In genomic region chr5:113310377-113311003, GRCm38 (mm10) we compare ENCODE assay signal across 8 mouse cellular contexts. TPM values are rescaled to one million over a fixed set of nuclear protein-coding genes. Genes with fewer than 3 reads are reported as not detected.
DNase-seq lines count a peak whose midpoint lies in the region; ATAC-seq lines count a peak whose summit lies in the region.

Sgsm1 (minus strand) TSS chr5:113310786.

- peak within 1 kb of the TSS; percentile 78 for H3K4me2 ChIP-seq in hindbrain, embryonic 12.5 days (replicated peaks)
- H3K4me2 ChIP-seq in lung, embryonic 16.5 days (ENCODE audit: low read depth, low read length), result peak within 1 kb of the TSS; percentile 87

- WGBS in hindbrain, embryonic 12.5 days, result 3% methylated on average over 53 of the region's 53 CpGs
- 3% methylated on average over 52 of the region's 53 CpGs for WGBS in lung, embryonic 16.5 days

- peaks cover 30% of the 10 kb centered on the region for H3K27me3 ChIP-seq in hindbrain, embryonic 12.5 days
- peaks cover 6% of the 10 kb centered on the region; the same call in 1 of the 2 replicates for H3K27me3 ChIP-seq in lung, embryonic 16.5 days (ENCODE audit: control insufficient read depth, insufficient read depth, low read depth, low read length)

- ATAC-seq in hindbrain, embryonic 12.5 days (ENCODE audit: low FRiP score), result peak; percentile 55
- ATAC-seq in lung, embryonic 16.5 days (ENCODE audit: low read depth), result peak; percentile 91

- peak; percentile 67 for DNase-seq in WW6 (ENCODE audit: low read depth, low spot score)
- DNase-seq in cerebellum, postnatal 25 days, result peak; percentile 93 to 97
- peak; percentile 79 to 81 for DNase-seq in frontal cortex, postnatal 36 days (ENCODE audit: low spot score in 2 of 2)
- DNase-seq in layer of hippocampus, postnatal 14 days (ENCODE audit: low spot score in 2 of 2), result peak; percentile 81 to 82
- DNase-seq in retina, embryonic 14.5 days (ENCODE audit: low spot score), result peak; percentile 85
- DNase-seq in urinary bladder, postnatal 4 days (ENCODE audit: low spot score in 2 of 2), result peak; percentile 59 to 78

- H3K36me3 ChIP-seq in hindbrain, embryonic 12.5 days, result no peaks in the 10 kb centered on the region
- no peaks in the 10 kb centered on the region for H3K36me3 ChIP-seq in lung, embryonic 16.5 days (ENCODE audit: control insufficient read depth, insufficient read depth, low read length)

- H3K4me3 ChIP-seq in hindbrain, embryonic 12.5 days, result peak within 1 kb of the TSS; percentile 72
- H3K4me3 ChIP-seq in lung, embryonic 16.5 days (ENCODE audit: low read length), result peak within 1 kb of the TSS; percentile 61

- H3K4me1 ChIP-seq in hindbrain, embryonic 12.5 days, result peaks cover 47% of the 10 kb centered on the region
- H3K4me1 ChIP-seq in lung, embryonic 16.5 days (replicated peaks; ENCODE audit: control insufficient read depth, insufficient read depth, low read length), result peaks cover 15% of the 10 kb centered on the region

- peak within 1 kb of the TSS; percentile 60; the same call in 1 of the 2 replicates for H3K27ac ChIP-seq in hindbrain, embryonic 12.5 days
- H3K27ac ChIP-seq in lung, embryonic 16.5 days (ENCODE audit: low read length), result no peak within 1 kb of the TSS

- H3K9ac ChIP-seq in hindbrain, embryonic 12.5 days, result peak within 1 kb of the TSS; percentile 85
- H3K9ac ChIP-seq in lung, embryonic 16.5 days (ENCODE audit: low read length), result peak within 1 kb of the TSS; percentile 76

- no peaks in the 10 kb centered on the region for H3K9me3 ChIP-seq in hindbrain, embryonic 12.5 days (replicated peaks)
- H3K9me3 ChIP-seq in lung, embryonic 16.5 days (ENCODE audit: control insufficient read depth, low read length), result no peaks in the 10 kb centered on the region

RNA-seq across cellular contexts. Expression of gene Sgsm1, which starts in this region (rescaled TPM):
- polyA plus RNA-seq in hindbrain, embryonic 12.5 days (2016; fragmentation: Nextera tagmentation; extraction: Ambion mirVana), result 11.6 and 14.3 TPM in 2 replicates
- 10 to 100 TPM; 67.8 to 73.2 TPM for total RNA-seq in layer of hippocampus, postnatal 14 days (2021)
- 4.3 TPM in 2 replicates for polyA plus RNA-seq in lung, embryonic 16.5 days (2015; fragmentation: Nextera tagmentation; extraction: Ambion mirVana)
